Mouse (Mus musculus) forebrain, embryonic 12.5 days (tissue): Measurements from ENCODE around the gene Snrpd2. TPM values are rescaled to one million over a fixed set of nuclear protein-coding genes. Genes with fewer than 3 reads are reported as not detected.

ENCODE experiments used
- ATAC-seq: fragments of 200-750 bp; cut with Nextera tagmentation; 2 replicates; pipeline ENCODE4 v1.8.0; 2017; ENCODE audit warnings: moderate TSS enrichment; ENCODE audit not compliant: low FRiP score
- H3K27ac ChIP-seq: fragments of 300-500 bp; sonication (generic); 2 replicates; pipeline ENCODE4 v1.5.1; 2016; ENCODE audit warnings: mild to moderate bottlenecking
- H3K27me3 ChIP-seq: fragments of 300-500 bp; sonication (generic); 2 replicates; pipeline ENCODE4 v1.6.1; 2016; ENCODE audit warnings: mild to moderate bottlenecking
- H3K36me3 ChIP-seq: fragments of 300-500 bp; sonication (generic); replicated peaks from 2 replicates; pipeline ENCODE4 v1.6.1; 2016; ENCODE audit warnings: mild to moderate bottlenecking
- H3K4me1 ChIP-seq: fragments of 300-500 bp; sonication (generic); 2 replicates; pipeline ENCODE4 v1.6.1; 2016
- H3K4me2 ChIP-seq: fragments of 300-500 bp; sonication (generic); 2 replicates; pipeline ENCODE4 v1.6.1; 2016; ENCODE audit warnings: mild to moderate bottlenecking, moderate library complexity
- H3K4me3 ChIP-seq: fragments of 300-500 bp; sonication (generic); replicated peaks from 2 replicates; pipeline ENCODE4 v1.5.1; 2016; ENCODE audit warnings: mild to moderate bottlenecking
- H3K9ac ChIP-seq: fragments of 300-500 bp; sonication (generic); 2 replicates; pipeline ENCODE4 v1.6.1; 2016; ENCODE audit warnings: mild to moderate bottlenecking
- H3K9me3 ChIP-seq: fragments of 300-500 bp; sonication (generic); 2 replicates; pipeline ENCODE4 v1.6.1; 2016
- WGBS: fragments of 180-500 bp; shearing (Covaris S2); methylation state at CpG from one replicate; pipeline ENCODE4 v1.1.7; 2016; 5-methylcytosine and 5-hydroxymethylcytosine counted together
- polyA plus RNA-seq: library from polyadenylated mRNA; unstranded; fragments of >200 nt; fragmentation: Nextera tagmentation; extraction: Ambion mirVana; gene quantifications from 2 replicates; pipeline ENCODE4 v1.2.1, GENCODE M21; 2016

Gene Snrpd2
- polyA plus RNA-seq, 1 experiment from 2014 or later = 153 TPM

GRCm38 (mm10) chr7:19155825-19156475 is 6.4 kb downstream of the Snrpd2 start:
- WGBS = 61% methylated on average over 13 of the region's 13 CpGs
- no peak overlapping the region for H3K4me3 ChIP-seq
- H3K4me2 ChIP-seq = no peak overlapping the region
- H3K9ac ChIP-seq = no peak overlapping the region
- ATAC-seq = no peak
- H3K27ac ChIP-seq = no peak overlapping the region
- peaks cover 26% of the 10 kb centered on the region for H3K27me3 ChIP-seq
- no peaks in the 10 kb centered on the region for H3K9me3 ChIP-seq
- peaks cover 39% of the 10 kb centered on the region for H3K36me3 ChIP-seq
- H3K4me1 ChIP-seq = peaks cover 24% of the 10 kb centered on the region

- ATAC-seq = peak; percentile 79
- H3K4me2 ChIP-seq = peak overlapping the region; percentile 49
- peak overlapping the region; percentile 77 for H3K27ac ChIP-seq
- H3K9me3 ChIP-seq = no peaks in the 10 kb centered on the region
- H3K9ac ChIP-seq = peak overlapping the region; percentile 29; the same call in 1 of the 2 replicates
- peaks cover 26% of the 10 kb centered on the region for H3K36me3 ChIP-seq
- 5% methylated on average over 30 of the region's 30 CpGs for WGBS
- peak overlapping the region; percentile 23 for H3K4me3 ChIP-seq
- peaks cover 33% of the 10 kb centered on the region for H3K27me3 ChIP-seq
- H3K4me1 ChIP-seq = peaks cover 24% of the 10 kb centered on the region
These were observed 7.8 kb downstream of the Snrpd2 start for GRCm38 (mm10) chr7:19157160-19157800.

GRCm38 (mm10) chr7:19158601-19159000 is 9.1 kb downstream of the Snrpd2 start:
- peaks cover 46% of the 10 kb centered on the region for H3K27me3 ChIP-seq
- H3K27ac ChIP-seq = no peak overlapping the region
- H3K9me3 ChIP-seq = no peaks in the 10 kb centered on the region
- no peak overlapping the region for H3K9ac ChIP-seq
- H3K4me2 ChIP-seq = no peak overlapping the region
- no peak overlapping the region for H3K4me3 ChIP-seq
- peaks cover 27% of the 10 kb centered on the region for H3K4me1 ChIP-seq
- no peak for ATAC-seq
- peaks cover 13% of the 10 kb centered on the region for H3K36me3 ChIP-seq
- 74% methylated on average over 11 of the region's 11 CpGs for WGBS

- Histone ChIP-seq H3K4me3 (peak overlapping the region; percentile 38; the same call in 1 of the 2 replicates), H3K4me1 (peaks cover 35% of the 10 kb centered on the region), H3K36me3 (peaks cover 7% of the 10 kb centered on the region; the same call in 1 of the 2 replicates), H3K9me3 (no peaks in the 10 kb centered on the region), H3K4me2 (peak overlapping the region; percentile 62), H3K27ac (no peak overlapping the region), H3K9ac (peak overlapping the region; percentile 36; the same call in 1 of the 2 replicates), H3K27me3 (peaks cover 55% of the 10 kb centered on the region)
- no peak for ATAC-seq
- 16% methylated on average over 18 of the region's 18 CpGs for WGBS
These were observed 9.9 kb downstream of the Snrpd2 start for GRCm38 (mm10) chr7:19159411-19159810.

GRCm38 (mm10) chr7:19160115-19160514 is 10.6 kb downstream of the Snrpd2 start:
- ATAC-seq = peak; percentile 31
- H3K27me3 ChIP-seq = peaks cover 62% of the 10 kb centered on the region

GRCm38 (mm10) chr7:19162928-19163327 is 13.4 kb downstream of the Snrpd2 start:
- H3K36me3 ChIP-seq = no peaks in the 10 kb centered on the region
- no peak overlapping the region for H3K27ac ChIP-seq
- H3K9me3 ChIP-seq = peaks cover 7% of the 10 kb centered on the region; the same call in 1 of the 2 replicates
- no peak for ATAC-seq
- H3K4me2 ChIP-seq = no peak overlapping the region
- no peak overlapping the region for H3K9ac ChIP-seq
- H3K4me1 ChIP-seq = peaks cover 40% of the 10 kb centered on the region
- H3K4me3 ChIP-seq = no peak overlapping the region
- WGBS = 86% methylated on average over 7 of the region's 7 CpGs
- peaks cover 73% of the 10 kb centered on the region for H3K27me3 ChIP-seq

More at GRCm38 (mm10) chr7:19160115-19160514, 10.6 kb downstream of the Snrpd2 start:
- Histone ChIP-seq H3K27ac (no peak overlapping the region), H3K4me3 (peak overlapping the region; percentile 38), H3K4me2 (peak overlapping the region; percentile 62), H3K9ac (peak overlapping the region; percentile 36; the same call in 1 of the 2 replicates), H3K9me3 (no peaks in the 10 kb centered on the region), H3K36me3 (0 out of 2 replicates have a peak, but pooled peaks cover under 1% of the 10 kb centered on the region), H3K4me1 (peaks cover 42% of the 10 kb centered on the region)
- WGBS = 1% methylated on average over 20 of the region's 20 CpGs

GRCm38 (mm10) chr7:19163752-19164151 is 14.2 kb downstream of the Snrpd2 start:
- Histone ChIP-seq H3K4me3 (no peak overlapping the region), H3K4me1 (peaks cover 39% of the 10 kb centered on the region), H3K4me2 (peak overlapping the region; percentile 34; the same call in 1 of the 2 replicates), H3K27me3 (peaks cover 69% of the 10 kb centered on the region), H3K9ac (no peak overlapping the region; the same call in 1 of the 2 replicates), H3K36me3 (no peaks in the 10 kb centered on the region), H3K27ac (no peak overlapping the region), H3K9me3 (peaks cover 7% of the 10 kb centered on the region; the same call in 1 of the 2 replicates)
- 36% methylated on average over 11 of the region's 12 CpGs for WGBS
- no peak for ATAC-seq

- Histone ChIP-seq H3K27ac (no peak overlapping the region), H3K9me3 (peaks cover 7% of the 10 kb centered on the region; the same call in 1 of the 2 replicates), H3K27me3 (peaks cover 64% of the 10 kb centered on the region), H3K36me3 (no peaks in the 10 kb centered on the region), H3K4me1 (peaks cover 39% of the 10 kb centered on the region), H3K4me3 (no peak overlapping the region), H3K9ac (no peak overlapping the region; the same call in 1 of the 2 replicates), H3K4me2 (peak overlapping the region; percentile 34)
- peak; percentile 27; the same call in 1 of the 2 replicates for ATAC-seq
- 2% methylated on average over 6 of the region's 6 CpGs for WGBS
These were observed 14.7 kb downstream of the Snrpd2 start for GRCm38 (mm10) chr7:19164189-19164588.

GRCm38 (mm10) chr7:19164978-19165377 is 15.5 kb downstream of the Snrpd2 start:
- H3K27me3 ChIP-seq = peaks cover 56% of the 10 kb centered on the region
- H3K36me3 ChIP-seq = no peaks in the 10 kb centered on the region
- ATAC-seq = no peak
- peak overlapping the region; percentile 34 for H3K4me2 ChIP-seq
- peaks cover 7% of the 10 kb centered on the region; the same call in 1 of the 2 replicates for H3K9me3 ChIP-seq
- H3K4me1 ChIP-seq = peaks cover 37% of the 10 kb centered on the region
- H3K9ac ChIP-seq = no peak overlapping the region
- H3K4me3 ChIP-seq = no peak overlapping the region
- H3K27ac ChIP-seq = no peak overlapping the region
- 3% methylated on average over 13 of the region's 13 CpGs for WGBS

- Histone ChIP-seq H3K27me3 (peaks cover 48% of the 10 kb centered on the region), H3K4me2 (peak within 1 kb of the TSS; percentile 37), H3K4me1 (peaks cover 33% of the 10 kb centered on the region), H3K27ac (no peak within 1 kb of the TSS), H3K9ac (0 out of 2 replicates have a peak within 1 kb of the TSS, but pooled peaks have one; percentile 9), H3K36me3 (no peaks in the 10 kb centered on the region), H3K9me3 (peaks cover 7% of the 10 kb centered on the region; the same call in 1 of the 2 replicates), H3K4me3 (0 out of 2 replicates have a peak within 1 kb of the TSS, but pooled peaks have one; percentile 1)
- ATAC-seq = peak; percentile 57
- 12% methylated on average over 14 of the region's 14 CpGs for WGBS
These were observed 16.3 kb downstream of the Snrpd2 start, which contains the start of gene Gipr for GRCm38 (mm10) chr7:19165656-19166423. Gene Gipr, minus strand, starts transcription at chr7:19166127.

- Histone ChIP-seq H3K27ac (no peak overlapping the region), H3K36me3 (no peaks in the 10 kb centered on the region), H3K4me2 (no peak overlapping the region), H3K9ac (no peak overlapping the region), H3K27me3 (peaks cover 44% of the 10 kb centered on the region), H3K4me1 (peaks cover 36% of the 10 kb centered on the region), H3K4me3 (no peak overlapping the region), H3K9me3 (peaks cover 7% of the 10 kb centered on the region; the same call in 1 of the 2 replicates)
- ATAC-seq = no peak
- WGBS = 87% methylated on average over 3 of the region's 3 CpGs
These were observed 17.5 kb downstream of the Snrpd2 start for GRCm38 (mm10) chr7:19166990-19167389.
